Mouse (Mus musculus) embryonic facial prominence, embryonic 12.5 days (tissue): ENCODE measurements around the gene Mad1l1. TPM values are rescaled to one million over a fixed set of nuclear protein-coding genes. Genes with fewer than 3 reads are reported as not detected.

Experiments used
- ATAC-seq: fragments of 200-750 bp; cut with Nextera tagmentation; 2 replicates; pipeline ENCODE4 v1.8.0; 2017; ENCODE audit not compliant: insufficient number of reproducible peaks, insufficient read depth, low FRiP score, low TSS enrichment
- H3K27ac ChIP-seq: fragments of 300-500 bp; sonication (generic); 2 replicates; pipeline ENCODE4 v1.5.1; 2016; ENCODE audit warnings: mild to moderate bottlenecking
- H3K27me3 ChIP-seq: fragments of 300-500 bp; sonication (generic); 2 replicates; pipeline ENCODE4 v1.6.1; 2016; ENCODE audit warnings: mild to moderate bottlenecking, moderate library complexity
- H3K36me3 ChIP-seq: fragments of 300-500 bp; sonication (generic); 2 replicates; pipeline ENCODE4 v1.6.1; 2016; ENCODE audit warnings: mild to moderate bottlenecking
- H3K4me1 ChIP-seq: fragments of 300-500 bp; sonication (generic); 2 replicates; pipeline ENCODE4 v1.6.1; 2016
- H3K4me2 ChIP-seq: fragments of 300-500 bp; sonication (generic); replicated peaks from 2 replicates; pipeline ENCODE4 v1.6.1; 2016; ENCODE audit warnings: mild to moderate bottlenecking, moderate library complexity
- H3K4me3 ChIP-seq: fragments of 300-500 bp; sonication (generic); 2 replicates; pipeline ENCODE4 v1.5.1; 2016; ENCODE audit warnings: mild to moderate bottlenecking
- H3K9ac ChIP-seq: fragments of 300-500 bp; sonication (generic); 2 replicates; pipeline ENCODE4 v1.6.1; 2016; ENCODE audit warnings: mild to moderate bottlenecking, moderate library complexity
- H3K9me3 ChIP-seq: fragments of 300-500 bp; sonication (generic); 2 replicates; pipeline ENCODE4 v1.6.1; 2016; ENCODE audit warnings: mild to moderate bottlenecking, moderate library complexity
- WGBS: fragments of 180-500 bp; shearing (Covaris S2); methylation state at CpG from one replicate; pipeline ENCODE4 v1.1.7; 2016; 5-methylcytosine and 5-hydroxymethylcytosine counted together
- polyA plus RNA-seq: library from polyadenylated mRNA; unstranded; fragments of >200 nt; fragmentation: Nextera tagmentation; extraction: Ambion mirVana; gene quantifications from 2 replicates; pipeline ENCODE4 v1.2.1, GENCODE M21; 2016

Gene Mad1l1
- polyA plus RNA-seq, 1 experiment from 2014 or later = 56.3 TPM

DNA sequence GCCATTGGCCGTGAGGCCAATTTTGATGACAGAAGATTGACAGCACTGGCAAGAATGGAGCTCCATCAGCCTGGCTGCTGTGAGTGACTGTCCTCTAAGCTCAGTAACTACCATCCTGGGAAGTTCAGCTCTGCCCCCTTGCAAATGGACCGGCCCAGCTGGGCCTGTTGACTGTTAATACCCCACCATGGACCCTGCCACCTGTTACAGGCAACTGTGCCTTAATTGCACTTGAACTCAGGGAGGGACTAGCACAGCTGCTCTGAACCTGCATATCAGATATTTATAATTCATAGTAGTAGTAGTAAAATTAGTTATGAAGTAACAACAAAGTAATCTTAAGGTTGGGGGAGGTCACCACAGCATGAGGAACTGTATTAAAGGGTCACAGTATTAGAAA lies 244.9 kb downstream of the Mad1l1 start:
- no peak for ATAC-seq
- H3K9me3 ChIP-seq = no peaks in the 10 kb centered on the region
- no peak overlapping the region for H3K27ac ChIP-seq
- H3K4me3 ChIP-seq = no peak overlapping the region
- H3K4me1 ChIP-seq = peaks cover 11% of the 10 kb centered on the region
- H3K9ac ChIP-seq = no peak overlapping the region
- no peak overlapping the region for H3K4me2 ChIP-seq
- no peaks in the 10 kb centered on the region for H3K36me3 ChIP-seq
- 91% methylated on average over 2 of the region's 2 CpGs for WGBS
- no peaks in the 10 kb centered on the region for H3K27me3 ChIP-seq

DNA sequence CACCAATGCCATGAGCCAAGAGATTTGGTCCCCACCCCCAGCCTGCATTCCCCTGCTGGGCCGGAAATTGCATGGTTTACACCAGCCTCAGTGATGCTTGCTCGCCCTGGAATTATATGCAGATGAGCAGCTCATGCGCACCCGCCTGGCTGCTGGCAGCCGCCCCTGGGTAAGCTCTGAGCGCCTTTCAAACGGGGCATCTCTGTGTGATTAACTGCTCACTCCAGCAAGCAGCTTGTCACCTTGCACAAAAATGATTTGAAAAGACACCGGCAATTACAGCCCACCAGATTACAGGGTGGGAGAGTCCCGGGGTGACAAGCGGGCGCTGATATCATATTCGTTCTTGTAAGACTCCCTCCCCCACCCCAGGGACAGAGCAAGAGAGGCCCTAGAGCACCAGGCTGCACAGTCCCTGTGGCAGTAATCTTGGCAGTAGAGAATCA lies 247.7 kb downstream of the Mad1l1 start:
- H3K36me3 ChIP-seq = no peaks in the 10 kb centered on the region
- H3K9ac ChIP-seq = no peak overlapping the region
- peak; percentile 52 for ATAC-seq
- H3K27ac ChIP-seq = 0 out of 2 replicates have a peak overlapping the region, but pooled peaks have one; percentile 36
- H3K9me3 ChIP-seq = no peaks in the 10 kb centered on the region
- 36% methylated on average over 12 of the region's 12 CpGs for WGBS
- H3K4me2 ChIP-seq = no peak overlapping the region
- no peaks in the 10 kb centered on the region for H3K27me3 ChIP-seq
- no peak overlapping the region for H3K4me3 ChIP-seq
- peaks cover 14% of the 10 kb centered on the region for H3K4me1 ChIP-seq

DNA sequence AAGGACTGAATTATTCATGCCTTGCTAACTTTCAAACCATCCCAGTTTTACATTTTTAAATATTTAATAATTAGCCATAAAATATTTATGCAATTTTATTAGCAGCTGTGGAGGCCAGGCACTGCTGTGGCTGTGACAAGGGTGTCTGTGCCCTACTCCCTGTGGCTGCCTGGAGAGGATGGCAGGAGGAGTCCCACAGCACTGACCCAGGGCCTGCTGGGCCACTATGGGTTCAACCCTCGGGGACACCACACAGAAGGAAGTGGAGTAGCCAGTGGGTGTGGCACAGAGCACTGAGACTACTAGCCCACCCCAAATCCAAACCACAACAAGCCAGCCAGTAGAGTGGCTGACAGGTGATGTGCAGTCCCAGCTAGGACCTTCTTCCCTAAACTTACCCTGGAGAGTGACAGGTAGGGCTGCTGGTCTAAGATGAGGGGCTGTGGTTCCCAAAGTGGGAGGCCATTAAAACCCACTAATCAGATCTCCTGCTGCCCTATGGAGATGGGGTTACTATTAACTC lies 248.1 kb downstream of the Mad1l1 start:
- Histone ChIP-seq H3K9me3 (no peaks in the 10 kb centered on the region), H3K4me2 (no peak overlapping the region), H3K4me1 (peaks cover 19% of the 10 kb centered on the region), H3K36me3 (no peaks in the 10 kb centered on the region), H3K4me3 (no peak overlapping the region), H3K9ac (no peak overlapping the region), H3K27ac (no peak overlapping the region), H3K27me3 (no peaks in the 10 kb centered on the region)
- ATAC-seq = no peak
- WGBS = 44% methylated on average over 1 of the region's 1 CpGs

DNA sequence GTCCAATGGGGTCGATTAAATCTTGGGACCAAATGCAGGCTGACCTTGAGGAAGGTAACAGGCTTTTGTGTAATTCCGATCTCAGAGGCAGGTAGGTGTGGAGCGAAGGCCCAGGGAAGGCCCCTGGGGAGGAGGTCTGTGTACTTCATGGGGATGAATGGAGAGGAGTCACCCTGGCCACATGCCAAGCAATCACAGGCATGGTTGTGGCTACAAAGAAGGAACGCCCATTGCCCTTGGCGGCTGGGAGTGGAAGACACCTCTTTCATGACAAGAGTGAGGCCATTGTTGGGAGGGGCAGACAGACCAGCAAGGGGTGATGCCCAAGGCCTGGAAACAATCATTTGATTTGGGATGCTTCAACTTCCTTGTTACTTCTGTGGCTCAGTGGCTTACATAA lies 252.8 kb downstream of the Mad1l1 start:
- no peak overlapping the region for H3K4me2 ChIP-seq
- H3K27me3 ChIP-seq = no peaks in the 10 kb centered on the region
- no peak for ATAC-seq
- no peak overlapping the region for H3K9ac ChIP-seq
- H3K36me3 ChIP-seq = peaks cover 4% of the 10 kb centered on the region; the same call in 1 of the 2 replicates
- 80% methylated on average over 5 of the region's 5 CpGs for WGBS
- H3K9me3 ChIP-seq = no peaks in the 10 kb centered on the region
- H3K27ac ChIP-seq = no peak overlapping the region
- no peak overlapping the region for H3K4me3 ChIP-seq
- peaks cover 19% of the 10 kb centered on the region for H3K4me1 ChIP-seq

DNA sequence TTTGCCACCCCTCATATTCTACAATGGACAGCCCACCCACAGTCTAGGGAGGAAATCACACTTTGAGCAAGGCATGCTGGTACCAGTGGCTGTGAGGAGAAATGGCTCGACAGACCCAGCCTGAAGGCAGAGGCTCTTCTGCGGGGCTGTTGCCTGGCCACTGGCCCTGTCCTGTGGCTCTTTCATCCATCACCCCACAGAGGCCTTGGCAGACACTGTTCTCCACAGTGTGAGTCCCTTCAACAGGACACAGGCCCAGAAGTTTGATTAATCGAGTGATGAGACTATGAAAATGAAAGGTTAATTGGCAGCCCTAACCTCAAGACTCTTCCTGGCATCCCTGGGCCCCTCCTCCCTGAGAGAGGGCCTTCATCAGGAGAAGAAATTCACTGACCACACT lies 253.3 kb downstream of the Mad1l1 start:
- WGBS = 71% methylated on average over 3 of the region's 3 CpGs
- no peak for ATAC-seq

DNA sequence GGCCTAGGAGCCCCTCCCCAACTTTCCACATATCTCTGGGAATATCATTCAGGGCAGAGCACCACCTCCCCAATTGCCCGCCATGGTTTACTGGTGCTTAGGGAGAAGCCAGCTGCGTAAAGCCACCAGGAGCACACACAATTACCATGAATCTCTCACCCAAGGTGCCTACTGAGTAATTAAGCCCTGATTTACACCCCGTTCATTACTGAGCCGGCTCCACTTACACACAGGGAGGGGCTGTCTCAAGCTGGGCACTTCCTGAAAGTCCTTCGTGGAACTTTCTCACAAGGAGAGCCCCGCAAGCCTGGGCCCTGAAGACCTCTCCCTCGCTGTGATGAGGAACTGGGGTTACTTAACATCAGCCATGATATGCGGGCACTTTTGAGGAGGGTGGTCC lies 254.6 kb downstream of the Mad1l1 start:
- Histone ChIP-seq H3K9me3 (no peaks in the 10 kb centered on the region), H3K36me3 (peaks cover 4% of the 10 kb centered on the region; the same call in 1 of the 2 replicates), H3K27me3 (no peaks in the 10 kb centered on the region), H3K27ac (no peak overlapping the region), H3K9ac (no peak overlapping the region), H3K4me2 (no peak overlapping the region), H3K4me3 (no peak overlapping the region), H3K4me1 (peaks cover 20% of the 10 kb centered on the region)
- no peak for ATAC-seq
- 73% methylated on average over 8 of the region's 8 CpGs for WGBS

More for the DNA sequence above, 253.3 kb downstream of the Mad1l1 start:
- no peak overlapping the region for H3K4me2 ChIP-seq
- H3K27me3 ChIP-seq = no peaks in the 10 kb centered on the region
- no peak overlapping the region for H3K9ac ChIP-seq
- no peak overlapping the region for H3K27ac ChIP-seq
- no peak overlapping the region for H3K4me3 ChIP-seq
- H3K9me3 ChIP-seq = no peaks in the 10 kb centered on the region
- H3K4me1 ChIP-seq = peaks cover 14% of the 10 kb centered on the region
- H3K36me3 ChIP-seq = peaks cover 4% of the 10 kb centered on the region; the same call in 1 of the 2 replicates

DNA sequence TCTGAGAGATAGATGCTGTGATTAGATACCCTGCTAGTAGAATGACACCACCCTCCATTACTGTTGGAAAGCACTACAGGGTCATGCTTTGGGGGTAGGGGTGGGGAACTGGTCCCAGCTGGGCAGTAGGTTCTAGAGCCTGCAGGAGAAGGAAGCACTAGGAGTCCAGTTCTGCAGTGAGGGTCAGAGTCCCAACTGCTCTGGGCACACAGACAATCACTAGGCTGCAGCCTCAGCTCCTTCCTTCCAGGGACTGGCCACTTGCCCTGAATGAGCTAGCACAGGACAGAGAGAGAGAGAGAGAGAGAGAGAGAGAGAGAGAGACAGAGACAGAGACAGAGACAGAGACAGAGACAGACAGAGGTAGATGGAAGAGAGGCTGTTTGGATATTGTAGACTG lies 255.1 kb downstream of the Mad1l1 start:
- Histone ChIP-seq H3K4me1 (peaks cover 25% of the 10 kb centered on the region), H3K4me3 (no peak overlapping the region), H3K4me2 (no peak overlapping the region), H3K36me3 (peaks cover 4% of the 10 kb centered on the region; the same call in 1 of the 2 replicates), H3K27me3 (no peaks in the 10 kb centered on the region), H3K9me3 (no peaks in the 10 kb centered on the region), H3K27ac (no peak overlapping the region), H3K9ac (no peak overlapping the region)
- no peak for ATAC-seq

DNA sequence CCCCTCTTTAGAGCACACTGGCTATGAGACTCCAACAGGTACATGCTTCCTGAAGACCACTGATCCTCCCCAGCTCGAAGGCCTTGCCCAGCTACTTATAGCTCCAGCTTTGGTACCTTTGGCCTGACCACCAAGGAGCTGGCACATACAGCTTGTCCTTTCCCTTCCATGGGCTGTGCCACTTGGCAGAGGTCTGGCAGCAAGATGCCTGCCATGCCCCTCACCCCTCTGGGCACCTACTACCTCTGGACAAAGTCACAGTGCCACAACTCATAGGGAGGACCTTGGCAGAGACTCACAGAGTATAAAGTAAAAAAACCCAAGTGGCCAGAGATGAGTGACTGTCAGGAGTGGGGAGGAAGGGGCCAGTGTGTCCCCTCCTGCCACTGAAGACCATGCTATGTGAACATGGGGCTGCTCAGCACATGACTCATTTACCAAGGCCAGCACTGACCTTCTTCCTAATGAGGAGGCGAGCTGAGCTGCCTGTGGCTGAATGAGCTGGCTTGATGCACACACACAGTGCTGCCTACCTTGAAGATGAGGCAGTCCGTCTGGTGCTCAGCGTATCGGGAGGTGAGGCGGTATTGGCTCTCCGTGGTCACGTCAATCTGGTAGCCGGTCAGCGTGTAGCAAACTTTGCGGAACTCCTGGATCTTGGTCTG lies 255.9 kb downstream of the Mad1l1 start:
- H3K9ac ChIP-seq = no peak overlapping the region
- no peaks in the 10 kb centered on the region for H3K9me3 ChIP-seq
- H3K4me2 ChIP-seq = no peak overlapping the region
- peaks cover 4% of the 10 kb centered on the region; the same call in 1 of the 2 replicates for H3K36me3 ChIP-seq
- peaks cover 32% of the 10 kb centered on the region for H3K4me1 ChIP-seq
- no peak for ATAC-seq
- 96% methylated on average over 11 of the region's 11 CpGs for WGBS
- H3K27me3 ChIP-seq = no peaks in the 10 kb centered on the region
- H3K27ac ChIP-seq = no peak overlapping the region
- no peak overlapping the region for H3K4me3 ChIP-seq

DNA sequence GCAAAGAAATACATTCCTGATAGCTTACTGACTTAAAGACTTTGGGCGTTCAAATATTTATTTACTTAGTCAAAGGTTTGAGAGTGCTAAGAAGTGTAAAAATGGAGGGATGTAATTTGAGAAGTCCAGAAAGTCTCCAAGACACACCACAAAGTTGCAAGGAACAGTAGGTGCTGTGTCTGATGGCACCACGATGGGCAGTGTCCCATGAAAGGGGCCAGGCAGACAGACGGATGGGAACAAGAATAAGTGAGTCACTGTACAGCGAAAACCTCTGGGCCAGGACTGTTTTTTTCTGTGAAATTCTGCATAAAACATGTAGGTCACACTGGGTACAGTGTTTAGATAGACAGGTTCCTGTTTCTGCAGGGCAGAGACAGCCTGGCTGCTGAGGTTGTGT lies 256.8 kb downstream of the Mad1l1 start:
- Histone ChIP-seq H3K36me3 (peaks cover 4% of the 10 kb centered on the region; the same call in 1 of the 2 replicates), H3K27ac (no peak overlapping the region), H3K27me3 (no peaks in the 10 kb centered on the region), H3K9ac (no peak overlapping the region), H3K4me3 (no peak overlapping the region), H3K9me3 (no peaks in the 10 kb centered on the region), H3K4me1 (peaks cover 32% of the 10 kb centered on the region), H3K4me2 (no peak overlapping the region)
- ATAC-seq = no peak
- 60% methylated on average over 4 of the region's 4 CpGs for WGBS

DNA sequence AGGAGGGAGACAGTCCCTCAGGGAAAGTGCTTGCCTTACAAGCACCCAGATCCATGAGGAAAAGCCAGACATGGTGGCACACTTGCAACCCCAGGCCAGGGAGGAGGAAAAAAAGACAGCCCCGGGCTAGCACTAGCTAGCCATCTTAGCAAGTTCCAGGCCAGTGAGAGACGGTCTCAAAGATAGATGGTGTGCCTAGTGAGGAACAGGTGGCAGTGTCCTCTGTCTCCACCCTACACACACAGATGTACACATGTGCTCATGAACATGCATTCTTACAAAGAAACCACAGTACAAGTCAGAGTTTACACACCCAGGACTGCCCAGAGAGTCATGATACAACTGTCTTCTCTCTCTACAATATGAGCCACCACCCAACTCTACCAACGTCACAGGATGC lies 258.5 kb downstream of the Mad1l1 start:
- no peak overlapping the region for H3K4me3 ChIP-seq
- no peak for ATAC-seq
- no peaks in the 10 kb centered on the region for H3K9me3 ChIP-seq
- H3K9ac ChIP-seq = no peak overlapping the region
- H3K36me3 ChIP-seq = peaks cover 4% of the 10 kb centered on the region; the same call in 1 of the 2 replicates
- H3K27me3 ChIP-seq = no peaks in the 10 kb centered on the region
- H3K4me2 ChIP-seq = no peak overlapping the region
- H3K27ac ChIP-seq = no peak overlapping the region
- H3K4me1 ChIP-seq = peaks cover 21% of the 10 kb centered on the region; the same call in 1 of the 2 replicates
- 96% methylated on average over 3 of the region's 3 CpGs for WGBS

DNA sequence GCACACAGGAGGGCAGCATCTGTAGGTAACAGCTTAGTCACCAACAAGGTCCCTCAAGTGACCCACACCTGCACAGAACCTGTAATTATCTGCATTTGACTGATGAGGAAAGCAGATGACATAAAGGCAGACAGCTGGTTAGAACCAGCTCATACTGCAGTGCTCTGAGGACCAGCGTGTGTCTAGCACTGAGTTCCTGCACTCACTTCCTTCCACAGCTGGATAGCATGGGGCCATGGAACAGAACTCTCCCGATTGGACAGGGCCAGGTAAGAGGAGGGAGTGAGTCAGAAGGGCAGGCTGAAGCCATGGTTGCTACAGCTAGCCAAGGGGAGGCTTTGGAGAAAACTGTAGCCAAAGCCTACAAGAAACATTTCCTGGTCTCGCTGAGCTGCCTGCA lies 259.0 kb downstream of the Mad1l1 start:
- Histone ChIP-seq H3K4me1 (peaks cover 21% of the 10 kb centered on the region; the same call in 1 of the 2 replicates), H3K4me3 (no peak overlapping the region), H3K9me3 (no peaks in the 10 kb centered on the region), H3K27ac (no peak overlapping the region), H3K36me3 (peaks cover 4% of the 10 kb centered on the region; the same call in 1 of the 2 replicates), H3K4me2 (no peak overlapping the region), H3K9ac (no peak overlapping the region), H3K27me3 (no peaks in the 10 kb centered on the region)
- no peak for ATAC-seq
- 68% methylated on average over 3 of the region's 3 CpGs for WGBS

DNA sequence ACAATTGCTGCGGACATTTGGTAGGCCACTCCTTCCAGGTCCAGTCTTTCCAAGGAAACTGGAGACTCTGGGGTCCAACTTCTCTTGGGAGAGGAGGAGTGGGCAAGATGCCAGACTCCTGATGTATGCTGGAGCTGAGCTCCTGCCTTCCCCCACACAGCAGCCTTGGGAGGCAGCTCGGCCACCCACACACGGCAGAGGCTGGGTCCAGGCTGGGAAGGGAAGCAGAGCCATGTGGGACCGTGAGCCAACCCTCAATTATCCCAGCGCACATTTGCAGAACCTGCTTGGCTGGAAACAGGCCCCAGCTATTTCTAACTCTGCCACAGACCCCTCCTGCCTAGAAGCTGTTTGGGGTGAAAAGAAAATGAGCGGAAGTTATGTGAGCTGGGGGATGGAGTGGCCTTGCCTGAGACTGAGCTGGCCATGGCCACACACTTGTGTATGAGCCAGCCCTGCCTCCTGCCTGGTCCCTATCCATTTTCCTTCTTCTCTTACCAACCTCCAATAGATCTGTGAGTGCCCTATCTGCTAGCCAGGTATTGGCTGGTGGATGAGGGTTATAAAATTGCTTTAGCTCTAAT lies 260.0 kb downstream of the Mad1l1 start:
- ATAC-seq = peak; percentile 72

More for the DNA sequence above, 260.0 kb downstream of the Mad1l1 start:
- no peak overlapping the region for H3K9ac ChIP-seq
- WGBS = 40% methylated on average over 6 of the region's 6 CpGs
- peaks cover 4% of the 10 kb centered on the region; the same call in 1 of the 2 replicates for H3K36me3 ChIP-seq
- H3K4me2 ChIP-seq = no peak overlapping the region
- H3K4me1 ChIP-seq = peaks cover 21% of the 10 kb centered on the region; the same call in 1 of the 2 replicates
- H3K27me3 ChIP-seq = no peaks in the 10 kb centered on the region
- no peak overlapping the region for H3K4me3 ChIP-seq
- peak overlapping the region; percentile 59 for H3K27ac ChIP-seq
- H3K9me3 ChIP-seq = no peaks in the 10 kb centered on the region
